Mouse (Mus musculus) heart, embryonic 16.5 days (tissue): ENCODE measurements around the gene Nupl2. TPM values are rescaled to one million over a fixed set of nuclear protein-coding genes. Genes with fewer than 3 reads are reported as not detected.

Experiments used
- ATAC-seq: fragments of 200-750 bp; cut with Nextera tagmentation; replicated peaks from 2 replicates; pipeline ENCODE4 v1.8.0; 2017; ENCODE audit warnings: moderate number of reproducible peaks; ENCODE audit not compliant: insufficient read depth, low FRiP score; ENCODE audit errors: extremely low read depth
- H3K27ac ChIP-seq: fragments of 300-500 bp; sonication (generic); 2 replicates; pipeline ENCODE4 v1.5.1; 2014; ENCODE audit warnings: mild to moderate bottlenecking, low read length, control low read depth, moderate library complexity
- H3K27me3 ChIP-seq: fragments of 300-500 bp; sonication (generic); 2 replicates; pipeline ENCODE4 v1.6.1; 2014; ENCODE audit warnings: low read length, mixed read lengths; ENCODE audit not compliant: control insufficient read depth, insufficient read depth
- H3K36me3 ChIP-seq: fragments of 300-500 bp; sonication (generic); 2 replicates; pipeline ENCODE4 v1.6.1; 2014; ENCODE audit not compliant: control insufficient read depth, insufficient read depth
- H3K4me1 ChIP-seq: fragments of 300-500 bp; sonication (generic); 2 replicates; pipeline ENCODE4 v1.6.1; 2014; ENCODE audit warnings: low read length, mixed read lengths; ENCODE audit not compliant: control insufficient read depth, insufficient read depth
- H3K4me2 ChIP-seq: fragments of 300-500 bp; sonication (generic); 2 replicates; pipeline ENCODE4 v1.6.1; 2014; ENCODE audit warnings: low read depth, mild to moderate bottlenecking, control low read depth, low read length
- H3K4me3 ChIP-seq: fragments of 300-500 bp; sonication (generic); 2 replicates; pipeline ENCODE4 v1.5.1; 2014; ENCODE audit warnings: mild to moderate bottlenecking, control low read depth, low read length
- H3K9ac ChIP-seq: fragments of 300-500 bp; sonication (generic); 2 replicates; pipeline ENCODE4 v1.6.1; 2014; ENCODE audit warnings: low read length, control low read depth
- H3K9me3 ChIP-seq: fragments of 300-500 bp; sonication (generic); replicated peaks from 2 replicates; pipeline ENCODE4 v1.6.1; 2016; ENCODE audit warnings: low read length; ENCODE audit not compliant: control insufficient read depth
- WGBS: fragments of 180-500 bp; shearing (Covaris S2); extraction: QIAGEN DNeasy Blood & Tissue Kit; methylation state at CpG from one replicate; pipeline ENCODE4 v1.1.7; 2014; 5-methylcytosine and 5-hydroxymethylcytosine counted together
- polyA plus RNA-seq: library from polyadenylated mRNA; unstranded; fragments of >200 nt; fragmentation: Nextera tagmentation; extraction: Ambion mirVana; gene quantifications from 2 replicates; pipeline ENCODE4 v1.2.1, GENCODE M21; 2015

Gene Nupl2
- polyA plus RNA-seq = 11.5 and 13.2 TPM in 2 replicates

- WGBS = under 1% methylated on average over 52 of the region's 52 CpGs
- Histone ChIP-seq H3K27ac (peak within 1 kb of the TSS; percentile 61), H3K4me3 (peak within 1 kb of the TSS; percentile 86), H3K4me1 (peaks cover 7% of the 10 kb centered on the region), H3K9ac (peak within 1 kb of the TSS; percentile 95), H3K27me3 (no peaks in the 10 kb centered on the region), H3K36me3 (peaks cover 14% of the 10 kb centered on the region), H3K4me2 (peak within 1 kb of the TSS; percentile 79), H3K9me3 (no peaks in the 10 kb centered on the region)
- peak; percentile 95 for ATAC-seq
Measured at GRCm38 (mm10) chr5:24164789-24165445, at the start of gene Nupl2. TSS of gene Nupl2 (plus strand) at chr5:24164963.

DNA sequence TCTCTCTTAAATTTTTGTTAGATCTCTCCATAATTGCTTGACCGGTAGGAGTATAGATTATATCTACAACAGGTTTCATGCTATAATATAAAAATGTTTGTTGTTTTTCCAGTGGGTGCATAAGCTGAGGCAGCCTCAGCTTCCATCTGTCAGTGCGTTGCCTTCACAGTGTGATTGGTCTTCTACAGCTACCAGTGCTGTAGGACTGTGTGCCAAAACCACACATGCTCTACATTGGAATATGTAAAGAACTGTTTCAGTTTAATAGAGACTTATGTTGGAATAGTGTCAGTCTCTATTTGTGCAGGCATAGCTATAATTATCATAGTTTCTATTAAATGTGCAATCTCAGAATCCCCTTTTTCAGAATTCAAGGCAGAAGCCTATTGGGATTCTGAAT lies 42.5 kb upstream of the Nupl2 start:
- H3K27me3 ChIP-seq = no peaks in the 10 kb centered on the region
- no peak overlapping the region for H3K27ac ChIP-seq
- no peaks in the 10 kb centered on the region for H3K9me3 ChIP-seq
- peaks cover 8% of the 10 kb centered on the region for H3K4me1 ChIP-seq
- 95% methylated on average over 2 of the region's 2 CpGs for WGBS
- H3K36me3 ChIP-seq = peaks cover 4% of the 10 kb centered on the region; the same call in 1 of the 2 replicates
- no peak overlapping the region for H3K4me3 ChIP-seq
- no peak for ATAC-seq
- H3K4me2 ChIP-seq = no peak overlapping the region
- no peak overlapping the region for H3K9ac ChIP-seq

GRCm38 (mm10) chr5:24124175-24124574 lies 40.6 kb upstream of the Nupl2 start:
- Histone ChIP-seq H3K27ac (peak overlapping the region; percentile 58), H3K9ac (no peak overlapping the region)
- no peak for ATAC-seq

GRCm38 (mm10) chr5:24124579-24125276 lies 40.0 kb upstream of the Nupl2 start:
- Histone ChIP-seq H3K27ac (peak overlapping the region; percentile 66; the same call in 1 of the 2 replicates), H3K27me3 (no peaks in the 10 kb centered on the region), H3K4me2 (peak overlapping the region; percentile 38), H3K4me3 (no peak overlapping the region; the same call in 1 of the 2 replicates), H3K36me3 (no peaks in the 10 kb centered on the region; the same call in 1 of the 2 replicates), H3K4me1 (peaks cover 12% of the 10 kb centered on the region), H3K9ac (peak overlapping the region; percentile 25; the same call in 1 of the 2 replicates), H3K9me3 (no peaks in the 10 kb centered on the region)
- no peak for ATAC-seq
- WGBS = 81% methylated on average over 3 of the region's 3 CpGs

More at GRCm38 (mm10) chr5:24124175-24124574, 40.6 kb upstream of the Nupl2 start:
- Histone ChIP-seq H3K9me3 (no peaks in the 10 kb centered on the region), H3K27me3 (no peaks in the 10 kb centered on the region), H3K36me3 (no peaks in the 10 kb centered on the region; the same call in 1 of the 2 replicates), H3K4me3 (no peak overlapping the region), H3K4me1 (peaks cover 12% of the 10 kb centered on the region), H3K4me2 (no peak overlapping the region)
- WGBS = 88% methylated on average over 1 of the region's 1 CpGs

- H3K9me3 ChIP-seq = no peaks in the 10 kb centered on the region
- H3K4me1 ChIP-seq = peaks cover 12% of the 10 kb centered on the region
- peak; percentile 83 for ATAC-seq
- H3K9ac ChIP-seq = peak overlapping the region; percentile 36
- no peaks in the 10 kb centered on the region for H3K27me3 ChIP-seq
- peak overlapping the region; percentile 97 for H3K27ac ChIP-seq
- 41% methylated on average over 1 of the region's 1 CpGs for WGBS
- peak overlapping the region; percentile 34; the same call in 1 of the 2 replicates for H3K4me2 ChIP-seq
- H3K4me3 ChIP-seq = no peak overlapping the region
- no peaks in the 10 kb centered on the region for H3K36me3 ChIP-seq
Measured at GRCm38 (mm10) chr5:24125910-24126636, 38.7 kb upstream of the Nupl2 start.

DNA sequence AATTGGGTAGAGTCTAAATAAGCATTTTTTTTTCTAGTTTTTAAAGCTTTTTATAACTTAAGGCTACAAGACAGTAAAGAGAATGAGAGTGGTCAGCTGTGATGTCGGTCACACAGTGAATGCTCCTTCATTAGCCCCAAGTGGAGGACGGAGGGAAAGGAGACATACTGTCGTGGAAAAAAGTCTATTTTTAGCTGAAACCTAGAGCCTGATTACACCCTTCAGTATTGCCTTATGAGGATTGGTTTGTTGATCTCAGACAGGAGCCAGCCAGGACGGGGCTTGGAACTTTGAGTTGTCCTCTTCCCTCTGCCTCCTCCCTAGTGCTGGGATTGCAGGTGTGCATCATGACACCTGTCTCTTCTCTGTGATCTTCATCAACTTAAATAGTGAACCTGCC lies 37.8 kb upstream of the Nupl2 start:
- H3K27ac ChIP-seq = peak overlapping the region; percentile 97
- H3K4me2 ChIP-seq = peak overlapping the region; percentile 28; the same call in 1 of the 2 replicates
- 0 out of 2 replicates have a peak, but pooled peaks have one; percentile 67 for ATAC-seq
- no peaks in the 10 kb centered on the region for H3K36me3 ChIP-seq
- H3K9ac ChIP-seq = peak overlapping the region; percentile 33; the same call in 1 of the 2 replicates
- no peaks in the 10 kb centered on the region for H3K27me3 ChIP-seq
- no peaks in the 10 kb centered on the region for H3K9me3 ChIP-seq
- no peak overlapping the region for H3K4me3 ChIP-seq
- peaks cover 12% of the 10 kb centered on the region for H3K4me1 ChIP-seq
- 34% methylated on average over 4 of the region's 4 CpGs for WGBS

GRCm38 (mm10) chr5:24146964-24147363 lies 17.8 kb upstream of the Nupl2 start:
- Histone ChIP-seq H3K27me3 (no peaks in the 10 kb centered on the region), H3K4me3 (no peak overlapping the region), H3K27ac (no peak overlapping the region), H3K4me2 (no peak overlapping the region), H3K9me3 (no peaks in the 10 kb centered on the region), H3K9ac (no peak overlapping the region), H3K36me3 (peaks cover 30% of the 10 kb centered on the region), H3K4me1 (peaks cover 11% of the 10 kb centered on the region)
- WGBS = 84% methylated on average over 5 of the region's 5 CpGs
- ATAC-seq = no peak

DNA sequence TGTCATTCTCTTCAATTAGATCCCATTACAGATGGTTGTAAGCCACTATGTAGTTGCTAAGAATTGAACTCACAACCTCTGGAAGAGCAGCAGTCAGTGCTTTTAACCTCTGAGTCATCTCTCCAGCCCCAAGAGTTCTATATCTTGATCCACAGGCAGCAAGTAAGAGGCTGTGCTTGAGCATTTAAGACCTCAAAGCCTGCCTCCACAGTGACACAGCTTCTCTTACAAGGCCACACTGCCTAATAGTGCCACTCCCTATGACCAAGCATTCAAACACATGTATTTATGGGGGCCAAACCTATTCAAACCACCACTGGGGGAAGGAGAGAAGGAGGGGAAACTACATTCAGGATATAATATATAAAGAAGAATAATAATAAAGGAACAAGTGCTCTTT lies 12.6 kb upstream of the Nupl2 start:
- no peaks in the 10 kb centered on the region for H3K27me3 ChIP-seq
- no peak for ATAC-seq
- H3K36me3 ChIP-seq = peaks cover 16% of the 10 kb centered on the region

More for the DNA sequence above, 12.6 kb upstream of the Nupl2 start:
- no peaks in the 10 kb centered on the region for H3K4me1 ChIP-seq
- H3K4me2 ChIP-seq = no peak overlapping the region
- H3K27ac ChIP-seq = no peak overlapping the region
- H3K4me3 ChIP-seq = no peak overlapping the region
- no peaks in the 10 kb centered on the region for H3K9me3 ChIP-seq
- no peak overlapping the region for H3K9ac ChIP-seq
